Mouse (Mus musculus): ENCODE data around the gene Cyp20a1. TPM values are rescaled to one million over a fixed set of nuclear protein-coding genes. Genes with fewer than 3 reads are reported as not detected.

Cyp20a1 gene
- polyA plus RNA-seq (2012; rRNA removed) = 6.1 and 9.1 TPM in 2 replicates

GRCm38 (mm10) chr1:60342808-60343629 lies at the start of gene Cyp20a1:
Cyp20a1 (plus strand) TSS chr1:60343323.
- DNase-seq = peak; percentile 93
- 1% methylated on average over 60 of the region's 60 CpGs for WGBS
- TF ChIP-seq CTCF (IDR thresholded peaks at IDR 0.05; ENCODE audit: insufficient read depth, low read length) = no peak
- peak; percentile 88 for TF ChIP-seq POLR2A (IDR thresholded peaks at IDR 0.05; ENCODE audit: borderline replicate concordance, extremely low read depth, low read depth, low read length)

GRCm38 (mm10) chr1:60293921-60294320 lies 49.2 kb upstream of the Cyp20a1 start:
- Histone ChIP-seq H3K4me3 (replicated peaks; ENCODE audit: extremely low read depth, low read depth, low read length) (no peak overlapping the region), H3K4me1 (ENCODE audit: control insufficient read depth, insufficient read depth, low read length) (no peaks in the 10 kb centered on the region)
- WGBS = 48% methylated on average over 1 of the region's 1 CpGs
- no peak for DNase-seq
- TF ChIP-seq CTCF (IDR thresholded peaks at IDR 0.05; ENCODE audit: insufficient read depth, low read length) = no peak
- TF ChIP-seq POLR2A (IDR thresholded peaks at IDR 0.05; ENCODE audit: borderline replicate concordance, extremely low read depth, low read depth, low read length) = no peak

More at GRCm38 (mm10) chr1:60342808-60343629, at the start of gene Cyp20a1:
- Histone ChIP-seq H3K4me1 (ENCODE audit: control insufficient read depth, insufficient read depth, low read length) (no peaks in the 10 kb centered on the region; the same call in 1 of the 2 replicates), H3K4me3 (replicated peaks; ENCODE audit: extremely low read depth, low read depth, low read length) (peak within 1 kb of the TSS; percentile 95)

- H3K4me3 ChIP-seq (replicated peaks; ENCODE audit: extremely low read depth, low read depth, low read length) = peak overlapping the region; percentile 95
- WGBS = 8% methylated on average over 14 of the region's 14 CpGs
- no peaks in the 10 kb centered on the region; the same call in 1 of the 2 replicates for H3K4me1 ChIP-seq (ENCODE audit: control insufficient read depth, insufficient read depth, low read length)
- TF ChIP-seq POLR2A (IDR thresholded peaks at IDR 0.05; ENCODE audit: borderline replicate concordance, extremely low read depth, low read depth, low read length) (no peak), CTCF (IDR thresholded peaks at IDR 0.05; ENCODE audit: insufficient read depth, low read length) (no peak)
- no peak for DNase-seq
These were observed 720 bp downstream of the Cyp20a1 start for GRCm38 (mm10) chr1:60343630-60344455.

GRCm38 (mm10) chr1:60344670-60345069 lies 1.5 kb downstream of the Cyp20a1 start:
- H3K4me1 ChIP-seq (ENCODE audit: control insufficient read depth, insufficient read depth, low read length) = no peaks in the 10 kb centered on the region; the same call in 1 of the 2 replicates
- no peak for DNase-seq
- no peak for TF ChIP-seq CTCF (IDR thresholded peaks at IDR 0.05; ENCODE audit: insufficient read depth, low read length)
- TF ChIP-seq POLR2A (IDR thresholded peaks at IDR 0.05; ENCODE audit: borderline replicate concordance, extremely low read depth, low read depth, low read length) = no peak
- H3K4me3 ChIP-seq (replicated peaks; ENCODE audit: extremely low read depth, low read depth, low read length) = no peak overlapping the region
- 67% methylated on average over 6 of the region's 6 CpGs for WGBS

- DNase-seq = no peak
These were observed 2.6 kb downstream of the Cyp20a1 start for GRCm38 (mm10) chr1:60345712-60346111.

GRCm38 (mm10) chr1:60352786-60353185 lies 9.7 kb downstream of the Cyp20a1 start:
- no peak for TF ChIP-seq CTCF (IDR thresholded peaks at IDR 0.05; ENCODE audit: insufficient read depth, low read length)
- TF ChIP-seq POLR2A (IDR thresholded peaks at IDR 0.05; ENCODE audit: borderline replicate concordance, extremely low read depth, low read depth, low read length) = no peak
- no peaks in the 10 kb centered on the region for H3K4me1 ChIP-seq (ENCODE audit: control insufficient read depth, insufficient read depth, low read length)
- DNase-seq = no peak
- 71% methylated on average over 5 of the region's 5 CpGs for WGBS
- no peak overlapping the region for H3K4me3 ChIP-seq (replicated peaks; ENCODE audit: extremely low read depth, low read depth, low read length)

More at GRCm38 (mm10) chr1:60345712-60346111, 2.6 kb downstream of the Cyp20a1 start:
- no peak for TF ChIP-seq POLR2A (IDR thresholded peaks at IDR 0.05; ENCODE audit: borderline replicate concordance, extremely low read depth, low read depth, low read length)
- TF ChIP-seq CTCF (IDR thresholded peaks at IDR 0.05; ENCODE audit: insufficient read depth, low read length) = no peak
- Histone ChIP-seq H3K4me3 (replicated peaks; ENCODE audit: extremely low read depth, low read depth, low read length) (no peak overlapping the region), H3K4me1 (ENCODE audit: control insufficient read depth, insufficient read depth, low read length) (no peaks in the 10 kb centered on the region; the same call in 1 of the 2 replicates)
- WGBS = 45% methylated on average over 2 of the region's 2 CpGs

- H3K4me1 ChIP-seq (ENCODE audit: control insufficient read depth, insufficient read depth, low read length) = peaks cover 3% of the 10 kb centered on the region
- H3K4me3 ChIP-seq (replicated peaks; ENCODE audit: extremely low read depth, low read depth, low read length) = no peak overlapping the region
- TF ChIP-seq POLR2A (IDR thresholded peaks at IDR 0.05; ENCODE audit: borderline replicate concordance, extremely low read depth, low read depth, low read length) (no peak), CTCF (IDR thresholded peaks at IDR 0.05; ENCODE audit: insufficient read depth, low read length) (no peak)
- WGBS = 97% methylated on average over 1 of the region's 1 CpGs
- DNase-seq = no peak
These were observed 18.5 kb downstream of the Cyp20a1 start for GRCm38 (mm10) chr1:60361626-60362025.

- 79% methylated on average over 1 of the region's 1 CpGs for WGBS
- Histone ChIP-seq H3K4me3 (replicated peaks; ENCODE audit: extremely low read depth, low read depth, low read length) (no peak overlapping the region), H3K4me1 (ENCODE audit: control insufficient read depth, insufficient read depth, low read length) (no peaks in the 10 kb centered on the region)
- DNase-seq = no peak
- TF ChIP-seq POLR2A (IDR thresholded peaks at IDR 0.05; ENCODE audit: borderline replicate concordance, extremely low read depth, low read depth, low read length) = no peak
- TF ChIP-seq CTCF (IDR thresholded peaks at IDR 0.05; ENCODE audit: insufficient read depth, low read length) = no peak
These were observed 33.4 kb downstream of the Cyp20a1 start for GRCm38 (mm10) chr1:60376556-60376955.

- 94% methylated on average over 3 of the region's 3 CpGs for WGBS
- Histone ChIP-seq H3K4me1 (ENCODE audit: control insufficient read depth, insufficient read depth, low read length) (no peaks in the 10 kb centered on the region), H3K4me3 (replicated peaks; ENCODE audit: extremely low read depth, low read depth, low read length) (no peak overlapping the region)
- DNase-seq = no peak
- TF ChIP-seq POLR2A (IDR thresholded peaks at IDR 0.05; ENCODE audit: borderline replicate concordance, extremely low read depth, low read depth, low read length) (no peak), CTCF (IDR thresholded peaks at IDR 0.05; ENCODE audit: insufficient read depth, low read length) (no peak)
These were observed 38.8 kb downstream of the Cyp20a1 start for GRCm38 (mm10) chr1:60381910-60382309.

Measured in lung, adult 2 months (tissue).